In genomic region chr3:59401425-59401824, GRCm38 (mm10) we compare ENCODE assay signal across 19 mouse cellular contexts. TPM values are rescaled to one million over a fixed set of nuclear protein-coding genes. Genes with fewer than 3 reads are reported as not detected.
A peak's percentile ranks its signal among the peaks of the same experiment; 100 is the strongest.
DNase-seq lines count a peak whose midpoint lies in the region; ATAC-seq and TF ChIP-seq lines count a peak whose summit lies in the region.
"Had no signal": no experiment of that assay in that cellular context is flagged by ENCODE, and none has a peak within 500 bp of the region (broad histone marks: within the 10 kb centered on the region; RNA-seq: fewer than 3 reads in every experiment).

No protein-coding gene starts in this region.

- no peak overlapping the region for H3K4me3 ChIP-seq in heart, adult 2 months
- no peak overlapping the region for H3K4me3 ChIP-seq in heart, embryonic 12.5 days
- no peak overlapping the region for H3K4me3 ChIP-seq in lung, embryonic 14.5 days (ENCODE audit: low read depth, low read length)
- no peak overlapping the region for H3K4me3 ChIP-seq in stomach, embryonic 15.5 days (replicated peaks)
- H3K4me3 ChIP-seq: embryonic facial prominence, embryonic 12.5 days; heart, embryonic 13.5 days; hindbrain, embryonic 10.5 days; limb, embryonic 10.5 days; midbrain, embryonic 12.5 days; neural tube, embryonic 13.5 days had no signal

- no peak overlapping the region for H3K9ac ChIP-seq in heart, adult 2 months (ENCODE audit: low read depth, low read length)
- no peak overlapping the region for H3K9ac ChIP-seq in heart, embryonic 12.5 days
- no peak overlapping the region for H3K9ac ChIP-seq in lung, embryonic 14.5 days
- H3K9ac ChIP-seq in stomach, embryonic 15.5 days, result no peak overlapping the region
- H3K9ac ChIP-seq: embryonic facial prominence, embryonic 12.5 days; heart, embryonic 13.5 days; liver, postnatal 0 days; midbrain, embryonic 12.5 days; neural tube, embryonic 13.5 days had no signal

- H3K9me3 ChIP-seq in heart, embryonic 12.5 days (replicated peaks), result no peaks in the 10 kb centered on the region
- no peaks in the 10 kb centered on the region for H3K9me3 ChIP-seq in lung, embryonic 14.5 days (ENCODE audit: low read depth, low read length)
- no peaks in the 10 kb centered on the region for H3K9me3 ChIP-seq in stomach, embryonic 15.5 days
- H3K9me3 ChIP-seq: embryonic facial prominence, embryonic 12.5 days; G1E; heart, embryonic 13.5 days; hindbrain, embryonic 10.5 days; limb, embryonic 10.5 days; midbrain, embryonic 12.5 days; neural tube, embryonic 13.5 days had no signal

- TF ChIP-seq EP300 in heart, adult 2 months (IDR thresholded peaks at IDR 0.05; ENCODE audit: insufficient read depth, low read depth, low read length), result no peak

- no peaks in the 10 kb centered on the region for H3K36me3 ChIP-seq in heart, adult 2 months (ENCODE audit: control insufficient read depth, insufficient read depth, low read length)
- no peaks in the 10 kb centered on the region for H3K36me3 ChIP-seq in heart, embryonic 12.5 days
- no peaks in the 10 kb centered on the region for H3K36me3 ChIP-seq in lung, embryonic 14.5 days (ENCODE audit: insufficient read depth)
- H3K36me3 ChIP-seq in stomach, embryonic 15.5 days, result no peaks in the 10 kb centered on the region
- H3K36me3 ChIP-seq: embryonic facial prominence, embryonic 12.5 days; G1E; heart, embryonic 13.5 days; hindbrain, embryonic 10.5 days; limb, embryonic 10.5 days; midbrain, embryonic 12.5 days; neural tube, embryonic 13.5 days had no signal

- peak overlapping the region; percentile 10 for H3K27ac ChIP-seq in heart, adult 2 months
- H3K27ac ChIP-seq in heart, embryonic 12.5 days (ENCODE audit: poor library complexity, severe bottlenecking), result no peak overlapping the region
- H3K27ac ChIP-seq in lung, embryonic 14.5 days (ENCODE audit: low read depth), result no peak overlapping the region
- H3K27ac ChIP-seq in stomach, embryonic 15.5 days, result peak overlapping the region; percentile 59; the same call in 1 of the 2 replicates
- H3K27ac ChIP-seq: embryonic facial prominence, embryonic 12.5 days; heart, embryonic 13.5 days; hindbrain, embryonic 10.5 days; limb, embryonic 10.5 days; midbrain, embryonic 12.5 days; neural tube, embryonic 13.5 days had no signal

- H3K27me3 ChIP-seq in heart, adult 2 months (ENCODE audit: control insufficient read depth, insufficient read depth, low read length), result no peaks in the 10 kb centered on the region
- H3K27me3 ChIP-seq in heart, embryonic 12.5 days (replicated peaks), result no peaks in the 10 kb centered on the region
- no peaks in the 10 kb centered on the region for H3K27me3 ChIP-seq in lung, embryonic 14.5 days (ENCODE audit: insufficient read depth, low read length)
- H3K27me3 ChIP-seq in stomach, embryonic 15.5 days (replicated peaks), result no peaks in the 10 kb centered on the region
- H3K27me3 ChIP-seq: embryonic facial prominence, embryonic 12.5 days; heart, embryonic 13.5 days; midbrain, embryonic 12.5 days; neural tube, embryonic 13.5 days had no signal

- H3K4me1 ChIP-seq in heart, adult 2 months (ENCODE audit: control insufficient read depth, insufficient read depth, low read length), result no peaks in the 10 kb centered on the region
- H3K4me1 ChIP-seq in heart, embryonic 12.5 days (replicated peaks), result no peaks in the 10 kb centered on the region
- H3K4me1 ChIP-seq in lung, embryonic 14.5 days (ENCODE audit: insufficient read depth), result no peaks in the 10 kb centered on the region
- H3K4me1 ChIP-seq in stomach, embryonic 15.5 days, result no peaks in the 10 kb centered on the region
- H3K4me1 ChIP-seq: embryonic facial prominence, embryonic 12.5 days; heart, embryonic 13.5 days; hindbrain, embryonic 10.5 days; limb, embryonic 10.5 days; midbrain, embryonic 12.5 days; neural tube, embryonic 13.5 days had no signal

- WGBS in heart, adult 2 months, result 68% methylated on average over 4 of the region's 4 CpGs
- WGBS in heart, embryonic 12.5 days, result 76% methylated on average over 4 of the region's 4 CpGs
- 54% methylated on average over 4 of the region's 4 CpGs for WGBS in lung, embryonic 14.5 days
- WGBS in stomach, embryonic 15.5 days, result 84% methylated on average over 4 of the region's 4 CpGs

- TF ChIP-seq CTCF in heart, adult 2 months (IDR thresholded peaks at IDR 0.05), result no peak
- no peak for TF ChIP-seq CTCF in lung, embryonic 14.5 days (IDR thresholded peaks at IDR 0.05; ENCODE audit: low read depth)

- peak; percentile 3 for DNase-seq in cerebellum, adult 8-10 months
- no peak for DNase-seq in cerebellum, adult 11 months
- peak in 1 of 2 experiments; percentile 20 for DNase-seq in heart, adult 2 months
- DNase-seq in lung, embryonic 14.5 days, result no peak
- no peak for DNase-seq in lung, postnatal 4 days
- no peak for DNase-seq in layer of hippocampus, adult 18-20 months (ENCODE audit: low spot score in 2 of 2)
- DNase-seq: layer of hippocampus, adult 9-11 months; thymus, adult 2 months had no signal

- intact Hi-C loops in heart, adult 2 months (cut with DNase I), result no loop called here

- no peaks in the 10 kb centered on the region for H3K79me2 ChIP-seq in heart, adult 2 months (replicated peaks; ENCODE audit: control insufficient read depth, insufficient read depth, low read length)

- no peak for TF ChIP-seq POLR2A in heart, adult 2 months (IDR thresholded peaks at IDR 0.05; ENCODE audit: insufficient read depth, low read depth, low read length)

- no peak for ATAC-seq in heart, embryonic 12.5 days (ENCODE audit: insufficient number of reproducible peaks, low FRiP score)
- peak; percentile 78 for ATAC-seq in lung, embryonic 14.5 days (ENCODE audit: insufficient read depth)
- no peak for ATAC-seq in stomach, embryonic 15.5 days (ENCODE audit: insufficient read depth, low FRiP score, low read depth)
- ATAC-seq: activated CD4-positive, CD25-positive, alpha-beta regulatory T cell, adult 4 months had no signal

- no peak overlapping the region for H3K4me2 ChIP-seq in heart, embryonic 12.5 days
- no peak overlapping the region for H3K4me2 ChIP-seq in lung, embryonic 14.5 days
- H3K4me2 ChIP-seq in stomach, embryonic 15.5 days, result no peak overlapping the region
- H3K4me2 ChIP-seq: embryonic facial prominence, embryonic 12.5 days; heart, embryonic 13.5 days; midbrain, embryonic 12.5 days; neural tube, embryonic 13.5 days had no signal

RNA-seq across cellular contexts. Expression of gene Igsf10, which starts 57.2 kb away (rescaled TPM):
- 1 to 10 TPM; 1.2 to 2.4 TPM for total RNA-seq in heart, adult 2 months (2021)
- polyA plus RNA-seq in heart, adult 2 months (2012; rRNA removed), result 0.68 and 1.3 TPM in 2 replicates
- 2.1 and 2.4 TPM in 2 replicates for polyA plus RNA-seq in heart, embryonic 12.5 days (2016; fragmentation: Nextera tagmentation; extraction: Ambion mirVana)
- 9.9 and 10.3 TPM in 2 replicates for polyA plus RNA-seq in lung, embryonic 14.5 days (2014; fragmentation: Nextera tagmentation; extraction: Ambion mirVana)
- 10.1 and 10.4 TPM in 2 replicates for polyA plus RNA-seq in stomach, embryonic 15.5 days (2015; fragmentation: Nextera tagmentation; extraction: Ambion mirVana)
- 1 to 10 TPM; 1.5 to 2.1 TPM for total RNA-seq in layer of hippocampus, adult 18-20 months (2021)
- polyA plus RNA-seq: activated CD4-positive, CD25-positive, alpha-beta regulatory T cell, adult 4 months; G1E had no signal

Comparison
In these comparisons a context has a peak if more than half of its experiments do, and no peak if none do; other contexts are left out.
1. H3K27ac ChIP-seq: peak in heart, adult 2 months (single experiment) and stomach, embryonic 15.5 days (single experiment); none in heart, embryonic 12.5 days (single experiment) and lung, embryonic 14.5 days (single experiment).